Mouse (Mus musculus) lung, embryonic 15.5 days (tissue): Measurements from ENCODE around the gene Trmt10b. TPM values are rescaled to one million over a fixed set of nuclear protein-coding genes. Genes with fewer than 3 reads are reported as not detected.

Experiments
- ATAC-seq: fragments of 200-750 bp; cut with Nextera tagmentation; 2 replicates; pipeline ENCODE4 v1.8.0; 2017; ENCODE audit warnings: moderate number of reproducible peaks, borderline replicate concordance; ENCODE audit not compliant: low FRiP score, low TSS enrichment; ENCODE audit errors: extremely low read depth
- H3K27ac ChIP-seq: fragments of 300-500 bp; sonication (generic); 2 replicates; pipeline ENCODE4 v1.5.1; 2015; ENCODE audit warnings: moderate library complexity, mild to moderate bottlenecking, inconsistent platforms
- H3K27me3 ChIP-seq: fragments of 300-500 bp; sonication (generic); 2 replicates; pipeline ENCODE4 v1.6.1; 2015; ENCODE audit warnings: inconsistent platforms
- H3K36me3 ChIP-seq: fragments of 300-500 bp; sonication (generic); 2 replicates; pipeline ENCODE4 v1.6.1; 2015; ENCODE audit warnings: inconsistent platforms
- H3K4me1 ChIP-seq: fragments of 300-500 bp; sonication (generic); 2 replicates; pipeline ENCODE4 v1.6.1; 2015; ENCODE audit warnings: inconsistent platforms
- H3K4me2 ChIP-seq: fragments of 300-500 bp; sonication (generic); 2 replicates; pipeline ENCODE4 v1.6.1; 2015; ENCODE audit warnings: inconsistent platforms, mild to moderate bottlenecking, moderate library complexity
- H3K4me3 ChIP-seq: fragments of 300-500 bp; sonication (generic); 2 replicates; pipeline ENCODE4 v1.5.1; 2015; ENCODE audit warnings: mild to moderate bottlenecking, inconsistent platforms
- H3K9ac ChIP-seq: fragments of 300-500 bp; sonication (generic); 2 replicates; pipeline ENCODE4 v1.6.1; 2015; ENCODE audit warnings: inconsistent platforms
- H3K9me3 ChIP-seq: fragments of 300-500 bp; sonication (generic); 2 replicates; pipeline ENCODE4 v1.6.1; 2016; ENCODE audit warnings: inconsistent platforms
- WGBS: fragments of 180-500 bp; shearing (Covaris S2); methylation state at CpG from one replicate; pipeline ENCODE4 v1.1.7; 2015; 5-methylcytosine and 5-hydroxymethylcytosine counted together
- polyA plus RNA-seq: library from polyadenylated mRNA; unstranded; fragments of >200 nt; fragmentation: Nextera tagmentation; extraction: Ambion mirVana; gene quantifications from 2 replicates; pipeline ENCODE4 v1.2.1, GENCODE M21; 2015

Trmt10b gene
- polyA plus RNA-seq, 1 experiment from 2014 or later, result 17.0 TPM

DNA sequence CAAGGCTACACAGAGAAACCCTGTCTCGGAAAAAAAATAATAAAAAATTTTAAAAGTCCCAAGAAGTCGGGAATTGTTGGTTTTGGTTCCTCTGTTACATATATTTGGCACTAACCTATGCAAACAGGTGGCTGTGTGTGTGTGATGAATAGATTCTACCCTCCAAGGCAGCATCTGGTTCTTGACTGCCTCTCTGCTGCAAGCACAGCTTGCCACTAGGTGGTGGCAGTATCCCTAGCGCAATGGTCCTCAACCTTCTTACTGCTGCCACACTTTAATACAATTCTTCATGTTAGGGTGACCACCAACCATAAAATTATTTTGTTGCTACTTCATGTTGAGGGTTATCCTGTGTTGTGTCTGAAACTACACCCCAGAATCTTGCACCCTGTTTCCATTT, 10.6 kb upstream of the Trmt10b start:
- Histone ChIP-seq H3K4me1 (no peaks in the 10 kb centered on the region), H3K9ac (no peak overlapping the region), H3K4me3 (no peak overlapping the region), H3K36me3 (no peaks in the 10 kb centered on the region), H3K27me3 (no peaks in the 10 kb centered on the region), H3K9me3 (no peaks in the 10 kb centered on the region), H3K4me2 (no peak overlapping the region), H3K27ac (no peak overlapping the region)
- no peak for ATAC-seq
- WGBS, result 47% methylated on average over 3 of the region's 3 CpGs

DNA sequence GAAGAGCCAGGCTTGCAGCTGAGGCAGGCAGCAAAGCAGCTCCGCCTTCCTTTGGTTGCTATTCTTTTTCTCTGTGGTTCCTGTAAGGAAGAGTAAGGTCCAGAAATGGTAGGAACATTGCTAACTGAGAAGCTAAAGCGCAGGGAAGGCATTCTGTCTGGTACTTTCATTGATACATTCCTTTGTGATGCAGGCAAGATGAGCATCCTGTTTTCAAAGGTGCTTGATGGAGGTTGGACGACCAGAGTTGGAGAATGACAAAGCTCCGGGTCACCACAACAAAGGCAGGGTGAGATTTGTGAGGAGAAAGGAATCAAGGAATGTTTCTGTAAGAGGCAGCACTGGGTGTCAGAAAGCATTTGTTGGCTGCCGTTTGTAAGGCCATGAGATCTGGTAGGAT, 9.0 kb upstream of the Trmt10b start:
- H3K4me1 ChIP-seq, result no peaks in the 10 kb centered on the region
- no peak overlapping the region for H3K9ac ChIP-seq
- ATAC-seq, result no peak
- WGBS, result 75% methylated on average over 5 of the region's 5 CpGs
- H3K27me3 ChIP-seq, result no peaks in the 10 kb centered on the region
- H3K9me3 ChIP-seq, result no peaks in the 10 kb centered on the region
- no peak overlapping the region for H3K27ac ChIP-seq
- no peaks in the 10 kb centered on the region for H3K36me3 ChIP-seq
- no peak overlapping the region for H3K4me3 ChIP-seq
- H3K4me2 ChIP-seq, result no peak overlapping the region

DNA sequence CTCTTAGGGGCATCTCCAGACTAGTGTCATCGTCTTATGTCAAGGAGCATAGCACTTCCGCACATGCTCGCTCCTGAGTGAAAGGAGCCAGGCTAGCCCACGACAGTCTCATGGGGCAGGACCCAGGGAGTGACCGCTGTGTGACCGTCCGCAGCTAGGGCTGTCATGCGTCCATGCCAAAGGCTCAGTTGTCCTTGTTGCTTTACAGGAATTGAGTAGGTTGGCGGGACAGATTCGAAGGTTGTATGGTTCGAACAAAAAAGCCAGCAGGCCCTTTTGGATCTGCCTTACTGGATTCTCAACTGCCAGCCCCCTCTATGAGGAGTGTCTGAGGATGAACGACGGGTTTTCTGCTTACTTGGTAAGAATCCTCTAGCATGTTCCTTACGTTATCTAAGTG, 8.6 kb downstream of the Trmt10b start:
- Histone ChIP-seq H3K9me3 (no peaks in the 10 kb centered on the region), H3K9ac (no peak overlapping the region), H3K4me3 (no peak overlapping the region), H3K36me3 (peaks cover 44% of the 10 kb centered on the region), H3K27me3 (no peaks in the 10 kb centered on the region), H3K4me1 (no peaks in the 10 kb centered on the region), H3K4me2 (no peak overlapping the region), H3K27ac (no peak overlapping the region)
- ATAC-seq, result no peak
- 91% methylated on average over 14 of the region's 14 CpGs for WGBS

DNA sequence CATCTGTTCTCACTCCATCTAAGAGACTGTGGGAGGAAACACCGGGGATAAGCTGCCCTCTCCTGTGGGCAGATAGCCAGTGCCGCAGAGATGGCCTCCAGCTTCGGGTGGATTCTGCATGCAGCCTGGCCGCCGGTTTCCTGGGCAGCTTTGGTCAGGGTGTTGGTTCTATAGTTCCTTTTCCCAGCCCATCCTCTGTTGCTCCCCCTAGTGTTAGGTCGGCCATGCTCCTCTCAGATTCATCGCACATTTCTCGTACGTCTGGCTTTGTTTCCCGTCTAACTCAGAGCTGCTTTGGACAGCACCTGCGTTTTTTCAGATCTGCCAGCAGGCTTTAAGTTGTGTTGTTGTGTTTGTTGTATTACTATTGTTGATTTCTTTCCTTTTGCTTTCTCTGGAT, 11.1 kb downstream of the Trmt10b start:
- Histone ChIP-seq H3K4me3 (no peak overlapping the region), H3K9ac (no peak overlapping the region), H3K4me2 (no peak overlapping the region), H3K27me3 (no peaks in the 10 kb centered on the region), H3K4me1 (no peaks in the 10 kb centered on the region), H3K27ac (no peak overlapping the region), H3K36me3 (peaks cover 35% of the 10 kb centered on the region), H3K9me3 (no peaks in the 10 kb centered on the region)
- 35% methylated on average over 11 of the region's 11 CpGs for WGBS
- no peak for ATAC-seq

DNA sequence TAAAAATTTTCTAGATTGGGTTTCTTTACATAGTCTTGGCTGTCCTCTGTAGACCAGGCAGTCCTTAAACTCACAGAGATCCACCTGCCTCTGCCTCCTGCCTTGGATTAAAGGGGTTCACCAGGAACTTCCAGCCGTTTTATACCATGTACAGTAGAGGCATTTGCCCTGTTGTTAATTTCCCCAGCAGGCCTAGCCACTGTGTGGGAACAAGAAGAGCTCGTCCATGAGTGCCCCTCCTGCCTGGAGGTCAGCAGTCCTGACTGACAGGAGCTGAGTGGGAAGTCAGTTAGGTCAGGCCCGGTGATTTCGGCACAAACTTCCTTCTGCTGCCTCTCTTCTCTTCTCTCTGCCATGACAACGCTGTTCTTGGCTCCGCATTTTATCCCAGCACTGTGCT, 11.7 kb downstream of the Trmt10b start:
- ATAC-seq, result no peak
- Histone ChIP-seq H3K36me3 (peaks cover 35% of the 10 kb centered on the region), H3K9ac (no peak overlapping the region), H3K4me2 (no peak overlapping the region), H3K4me3 (no peak overlapping the region), H3K9me3 (no peaks in the 10 kb centered on the region), H3K27me3 (no peaks in the 10 kb centered on the region), H3K4me1 (no peaks in the 10 kb centered on the region), H3K27ac (no peak overlapping the region)
- WGBS, result 85% methylated on average over 6 of the region's 6 CpGs

DNA sequence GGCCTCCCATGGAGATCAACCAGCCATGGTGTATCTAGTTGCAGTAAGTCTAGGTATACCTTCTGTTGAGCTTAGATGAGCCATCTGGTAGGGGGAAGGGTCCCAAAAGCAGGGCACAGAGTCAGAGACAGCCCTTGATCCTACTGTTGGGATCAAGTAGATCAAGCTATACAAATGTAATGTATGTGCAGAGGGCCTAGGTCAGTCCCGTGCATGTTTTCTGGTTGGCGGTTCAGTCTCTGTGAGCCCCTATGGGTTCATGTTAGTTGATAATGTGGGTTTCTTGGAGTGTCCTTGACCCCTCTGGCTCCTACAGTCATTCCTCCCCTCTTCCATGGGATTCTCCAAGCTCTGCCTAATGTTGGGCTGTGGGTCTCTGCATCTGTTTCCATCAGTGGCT, 14.1 kb downstream of the Trmt10b start:
- no peak for ATAC-seq
- Histone ChIP-seq H3K27me3 (no peaks in the 10 kb centered on the region), H3K27ac (no peak overlapping the region), H3K36me3 (peaks cover 30% of the 10 kb centered on the region), H3K9ac (no peak overlapping the region), H3K4me3 (no peak overlapping the region), H3K4me1 (no peaks in the 10 kb centered on the region), H3K4me2 (no peak overlapping the region), H3K9me3 (no peaks in the 10 kb centered on the region)
- 100% methylated on average over 2 of the region's 2 CpGs for WGBS

DNA sequence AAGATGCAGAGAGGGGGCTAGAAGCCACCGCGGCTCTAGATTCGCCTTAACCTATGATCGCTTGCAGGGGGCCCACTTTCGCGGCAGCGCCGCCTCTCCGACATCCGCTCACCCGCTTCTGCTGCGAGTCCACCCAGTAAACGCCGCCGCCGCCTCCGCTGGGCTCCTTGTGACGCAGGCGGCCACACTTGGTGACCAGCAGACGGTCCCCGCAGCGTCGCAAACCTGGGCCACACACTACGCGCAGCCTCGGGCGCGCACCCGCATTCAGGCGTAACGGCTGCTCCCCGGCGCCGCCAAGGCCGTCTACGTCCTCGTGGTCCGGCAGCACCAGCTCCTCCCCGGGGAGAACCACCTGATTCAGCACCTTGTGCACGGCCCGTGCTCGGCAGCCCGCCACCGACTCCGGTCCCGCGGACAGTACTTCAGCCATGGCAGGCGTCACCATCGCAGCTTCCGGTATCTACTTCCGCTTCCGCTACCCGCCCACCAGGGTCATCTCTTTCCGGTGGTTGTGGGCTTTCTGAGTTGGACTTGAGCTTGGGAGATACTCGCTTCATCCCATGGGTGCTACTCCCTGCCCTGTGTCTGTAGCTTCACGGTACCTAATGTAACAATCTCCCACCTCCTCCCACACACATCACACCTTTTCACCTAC, 23.4 kb downstream of the Trmt10b start:
- H3K27me3 ChIP-seq, result peaks cover 10% of the 10 kb centered on the region
- no peaks in the 10 kb centered on the region for H3K9me3 ChIP-seq
- H3K27ac ChIP-seq, result peak overlapping the region; percentile 93
- WGBS, result under 1% methylated on average over 56 of the region's 56 CpGs
- H3K4me3 ChIP-seq, result peak overlapping the region; percentile 99
- peaks cover 18% of the 10 kb centered on the region for H3K4me1 ChIP-seq
- ATAC-seq, result peak; percentile 91
- peak overlapping the region; percentile 94 for H3K9ac ChIP-seq
- peak overlapping the region; percentile 71 for H3K4me2 ChIP-seq
- H3K36me3 ChIP-seq, result peaks cover 18% of the 10 kb centered on the region; the same call in 1 of the 2 replicates

DNA sequence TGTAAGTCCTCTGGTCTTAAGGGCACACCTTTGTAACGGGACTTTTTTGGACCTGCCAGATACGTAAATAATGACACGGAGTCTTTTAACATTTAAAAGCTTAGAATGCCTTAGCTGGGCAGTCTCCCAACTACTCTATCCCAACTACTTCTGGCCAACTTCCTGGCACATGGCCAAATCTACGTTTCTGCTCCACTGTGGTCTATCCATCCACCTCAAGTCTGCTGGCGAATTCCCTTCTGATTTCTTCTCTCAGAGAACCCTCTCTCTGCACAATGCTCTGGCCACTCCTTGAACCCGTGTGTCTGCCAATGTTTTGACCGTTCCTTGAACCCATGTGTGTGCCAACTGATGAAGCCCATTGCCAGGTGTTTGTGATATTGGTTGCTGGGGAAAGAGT, 34.2 kb downstream of the Trmt10b start:
- H3K4me2 ChIP-seq, result no peak overlapping the region
- H3K27me3 ChIP-seq, result no peaks in the 10 kb centered on the region
- 54% methylated on average over 7 of the region's 7 CpGs for WGBS
- H3K4me3 ChIP-seq, result no peak overlapping the region
- no peak for ATAC-seq
- H3K9me3 ChIP-seq, result no peaks in the 10 kb centered on the region
- H3K36me3 ChIP-seq, result no peaks in the 10 kb centered on the region
- H3K9ac ChIP-seq, result no peak overlapping the region
- no peak overlapping the region for H3K27ac ChIP-seq
- H3K4me1 ChIP-seq, result no peaks in the 10 kb centered on the region

DNA sequence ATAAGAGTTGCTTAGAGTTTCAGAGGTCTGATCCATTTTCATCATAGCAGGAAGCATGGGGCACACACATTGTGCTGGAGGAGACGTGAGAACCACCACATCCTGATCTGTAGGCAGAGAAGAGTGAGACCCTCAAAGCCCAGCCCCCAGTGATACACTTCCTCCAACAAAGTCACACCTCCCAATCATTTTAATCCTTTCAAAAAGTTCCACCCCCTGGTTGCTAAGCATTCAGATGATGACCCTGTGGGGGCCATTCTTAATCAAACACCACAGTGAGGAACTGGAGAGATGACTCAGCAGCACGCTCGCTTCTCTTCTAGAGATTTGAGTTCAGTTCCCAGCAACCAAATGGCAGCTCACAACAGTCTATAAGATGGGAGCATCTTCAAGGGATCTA, 35.5 kb downstream of the Trmt10b start:
- Histone ChIP-seq H3K9ac (no peak overlapping the region), H3K27me3 (no peaks in the 10 kb centered on the region), H3K4me3 (no peak overlapping the region), H3K36me3 (no peaks in the 10 kb centered on the region), H3K4me1 (no peaks in the 10 kb centered on the region), H3K27ac (no peak overlapping the region), H3K9me3 (no peaks in the 10 kb centered on the region), H3K4me2 (no peak overlapping the region)
- no peak for ATAC-seq
- WGBS, result 44% methylated on average over 3 of the region's 3 CpGs

DNA sequence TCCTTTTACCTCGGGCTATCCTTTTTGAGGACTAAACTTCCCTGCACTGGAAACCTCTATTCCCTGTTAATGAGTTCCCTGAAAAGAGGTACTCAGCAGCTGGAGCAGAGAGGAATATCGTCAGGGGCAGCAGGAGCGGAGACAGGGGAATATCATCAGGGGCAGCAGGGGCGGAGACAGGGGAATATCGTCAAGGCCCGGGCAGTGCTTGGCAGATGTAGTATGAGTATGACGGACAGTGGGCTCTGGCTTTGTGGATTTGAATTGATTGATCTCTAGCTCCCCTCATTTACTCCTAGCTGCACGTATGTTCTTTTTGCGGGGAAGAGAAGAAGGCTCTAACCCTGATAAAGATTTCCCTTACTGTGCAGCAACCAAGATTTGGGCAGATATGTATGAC, 44.3 kb downstream of the Trmt10b start:
- no peaks in the 10 kb centered on the region for H3K27me3 ChIP-seq
- ATAC-seq, result no peak
- peak overlapping the region; percentile 98 for H3K27ac ChIP-seq
- H3K9me3 ChIP-seq, result no peaks in the 10 kb centered on the region
- 0 out of 2 replicates have a peak, but pooled peaks cover 4% of the 10 kb centered on the region for H3K36me3 ChIP-seq
- peak overlapping the region; percentile 82 for H3K4me3 ChIP-seq
- peaks cover 19% of the 10 kb centered on the region for H3K4me1 ChIP-seq
- 51% methylated on average over 9 of the region's 9 CpGs for WGBS
- peak overlapping the region; percentile 84 for H3K4me2 ChIP-seq
- peak overlapping the region; percentile 93; the same call in 1 of the 2 replicates for H3K9ac ChIP-seq

DNA sequence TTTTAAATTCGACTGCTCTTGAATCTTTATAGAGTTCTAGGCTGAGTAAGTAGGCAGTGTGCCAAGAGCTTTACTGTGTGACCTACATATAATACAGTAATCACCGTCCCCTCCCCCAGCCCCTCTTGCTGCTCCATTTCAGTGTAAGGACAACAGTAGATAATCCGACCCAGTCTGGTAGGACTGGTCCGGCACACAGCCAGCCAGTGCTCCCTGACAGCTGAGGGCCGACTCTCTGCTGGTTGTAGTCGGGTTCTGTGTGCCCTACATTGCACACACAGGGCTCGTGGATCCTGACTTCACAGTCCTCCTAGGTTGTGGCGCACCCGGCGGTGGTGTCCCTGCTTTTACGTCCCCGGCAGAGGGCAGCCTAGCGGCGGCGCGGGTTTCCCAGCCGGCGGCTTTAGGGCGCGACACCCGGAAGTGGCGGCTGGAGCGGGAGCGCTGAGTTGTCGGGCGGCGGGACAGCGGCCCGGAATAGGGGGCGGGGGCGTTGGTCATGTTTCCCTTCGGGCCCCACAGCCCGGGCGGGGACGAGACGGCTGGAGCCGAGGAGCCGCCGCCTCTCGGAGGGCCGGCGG, 44.8 kb downstream of the Trmt10b start, which contains the start of gene Dcaf10:
Dcaf10 (plus strand) TSS at position 433 of the 581 bp plus-strand sequence.
- Histone ChIP-seq H3K4me3 (peak within 1 kb of the TSS; percentile 82), H3K9me3 (no peaks in the 10 kb centered on the region), H3K27ac (peak within 1 kb of the TSS; percentile 98), H3K4me2 (peak within 1 kb of the TSS; percentile 84), H3K27me3 (no peaks in the 10 kb centered on the region), H3K9ac (peak within 1 kb of the TSS; percentile 93), H3K36me3 (0 out of 2 replicates have a peak, but pooled peaks cover 6% of the 10 kb centered on the region), H3K4me1 (peaks cover 19% of the 10 kb centered on the region)
- peak; percentile 96 for ATAC-seq
- under 1% methylated on average over 36 of the region's 42 CpGs for WGBS

DNA sequence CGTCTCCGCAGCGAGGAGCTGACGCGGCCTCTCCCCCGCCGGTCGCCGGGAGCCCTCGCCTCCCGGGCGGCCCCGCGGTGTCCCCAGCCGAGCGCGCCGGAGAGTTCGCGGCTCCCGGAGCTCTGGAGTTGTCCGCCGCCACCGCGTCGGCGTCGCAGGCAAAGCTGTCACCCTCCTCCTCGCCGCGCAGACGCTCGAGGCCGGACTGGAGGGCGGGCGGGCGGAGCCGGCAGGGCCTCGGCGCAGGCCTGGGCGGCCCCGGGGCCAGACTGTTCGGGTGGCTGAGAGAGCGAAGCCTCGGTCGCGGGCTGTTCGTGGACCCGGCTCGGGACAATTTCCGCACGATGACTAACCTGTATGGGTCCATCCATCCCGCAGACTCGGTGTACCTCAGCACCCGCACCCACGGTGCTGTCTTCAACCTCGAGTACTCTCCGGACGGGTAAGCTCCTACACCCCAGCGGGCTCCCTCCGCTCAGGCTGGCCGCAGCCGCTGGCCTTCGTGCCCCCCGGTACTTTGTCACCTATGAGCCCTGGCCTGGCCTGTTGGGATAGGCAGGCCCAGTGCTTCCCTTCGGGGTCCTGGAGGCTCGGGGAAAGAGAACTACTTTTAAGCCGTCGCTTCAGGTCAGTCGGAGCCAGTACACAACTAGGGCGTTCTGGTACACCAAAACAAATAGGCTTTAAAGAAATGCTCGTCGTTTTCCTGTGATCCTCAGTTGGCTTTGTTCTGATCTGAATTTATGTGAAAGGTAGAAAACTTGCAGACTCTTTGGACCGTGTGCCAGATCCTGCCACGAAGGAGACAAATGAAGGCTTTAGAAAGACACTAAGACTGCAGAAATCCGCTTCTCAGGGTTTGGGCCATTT, 45.6 kb downstream of the Trmt10b start, which contains the start of gene Exosc3:
Exosc3 (minus strand) TSS at position 447 of the 870 bp plus-strand sequence.
- Histone ChIP-seq H3K27me3 (no peaks in the 10 kb centered on the region), H3K4me2 (peak within 1 kb of the TSS; percentile 84), H3K9ac (peak within 1 kb of the TSS; percentile 93), H3K4me3 (peak within 1 kb of the TSS; percentile 82), H3K4me1 (peaks cover 19% of the 10 kb centered on the region), H3K9me3 (no peaks in the 10 kb centered on the region), H3K27ac (peak within 1 kb of the TSS; percentile 98), H3K36me3 (peaks cover 10% of the 10 kb centered on the region; the same call in 1 of the 2 replicates)
- WGBS, result under 1% methylated on average over 74 of the region's 76 CpGs
- ATAC-seq, result peak; percentile 88
